Mouse (Mus musculus): ENCODE data around the gene Olfr1447. TPM values are rescaled to one million over a fixed set of nuclear protein-coding genes. Genes with fewer than 3 reads are reported as not detected.

Olfr1447 gene
- polyA plus RNA-seq (2012; rRNA removed): not detected in 2 replicates

GRCm38 (mm10) chr19:12903643-12904042, at the start of gene Olfr1447:
Gene Olfr1447 (minus strand): TSS chr19:12903743.
- DNase-seq (ENCODE audit: low read depth): no peak

- no peak for DNase-seq (ENCODE audit: low read depth)
Measured at GRCm38 (mm10) chr19:12949958-12950357, 46.4 kb upstream of the Olfr1447 start, which contains the start of gene Olfr1450. Gene Olfr1450 (plus strand): TSS chr19:12950258.

GRCm38 (mm10) chr19:12930540-12930939, 27.0 kb upstream of the Olfr1447 start, which contains the start of gene Olfr1449:
Gene Olfr1449 (plus strand): TSS chr19:12930840.
- DNase-seq (ENCODE audit: low read depth): no peak

GRCm38 (mm10) chr19:12924319-12924718, 20.8 kb upstream of the Olfr1447 start, which contains the start of gene Olfr1448:
Gene Olfr1448 (minus strand): TSS chr19:12924419.
- DNase-seq (ENCODE audit: low read depth): no peak

GRCm38 (mm10) chr19:12893424-12893823, 10.1 kb downstream of the Olfr1447 start, which contains the start of gene Olfr1446:
Gene Olfr1446 (minus strand): TSS chr19:12893524.
- no peak for DNase-seq (ENCODE audit: low read depth)

GRCm38 (mm10) chr19:12883555-12883954, 20.0 kb downstream of the Olfr1447 start, which contains the start of gene Olfr1445:
Gene Olfr1445 (plus strand): TSS chr19:12883855.
- no peak for DNase-seq (ENCODE audit: low read depth)

- DNase-seq (ENCODE audit: low read depth): no peak
Measured at GRCm38 (mm10) chr19:12856983-12857382, 46.6 kb downstream of the Olfr1447 start, which contains the start of gene Olfr1444. Gene Olfr1444 (plus strand): TSS chr19:12857283.

Other genes starting within 250 kb of the Olfr1447 start
- 0.09 TPM in 1 of 2 replicates, not detected in the other for gene Olfr1442, start 233.3 kb downstream of the Olfr1447 start, polyA plus RNA-seq (2012; rRNA removed)
- gene Olfr1443, start 225.6 kb downstream of the Olfr1447 start, polyA plus RNA-seq (2012; rRNA removed): not detected in 2 replicates
- gene Keg1, start 208.0 kb downstream of the Olfr1447 start, polyA plus RNA-seq (2012; rRNA removed): 0.72 and 1.3 TPM in 2 replicates
- 0.57 and 1.2 TPM in 2 replicates for gene Cntf, start 138.1 kb downstream of the Olfr1447 start, polyA plus RNA-seq (2012; rRNA removed)
- 21.8 and 24.6 TPM in 2 replicates for gene Zfp91, start 107.6 kb downstream of the Olfr1447 start, polyA plus RNA-seq (2012; rRNA removed)
- 6.1 and 8.2 TPM in 2 replicates for gene Lpxn, start 107.5 kb downstream of the Olfr1447 start, polyA plus RNA-seq (2012; rRNA removed)
- gene Gm5244, start 57.1 kb downstream of the Olfr1447 start, polyA plus RNA-seq (2012; rRNA removed): not detected in 2 replicates
- gene Olfr1444, start 46.5 kb downstream of the Olfr1447 start, polyA plus RNA-seq (2012; rRNA removed): not detected in 2 replicates
- gene Olfr1445, start 19.9 kb downstream of the Olfr1447 start, polyA plus RNA-seq (2012; rRNA removed): not detected in 2 replicates
- not detected in 2 replicates for gene Olfr1446, start 10.2 kb downstream of the Olfr1447 start, polyA plus RNA-seq (2012; rRNA removed)
- not detected in 2 replicates for gene Olfr1448, start 20.7 kb upstream of the Olfr1447 start, polyA plus RNA-seq (2012; rRNA removed)
- not detected in 2 replicates for gene Olfr1449, start 27.1 kb upstream of the Olfr1447 start, polyA plus RNA-seq (2012; rRNA removed)
- gene Olfr1450, start 46.5 kb upstream of the Olfr1447 start, polyA plus RNA-seq (2012; rRNA removed): not detected in 2 replicates
- gene Olfr1451, start 91.3 kb upstream of the Olfr1447 start, polyA plus RNA-seq (2012; rRNA removed): not detected in 2 replicates
- gene Olfr1453, start 124.6 kb upstream of the Olfr1447 start, polyA plus RNA-seq (2012; rRNA removed): not detected in 2 replicates
- not detected in 2 replicates for gene Olfr1454, start 156.9 kb upstream of the Olfr1447 start, polyA plus RNA-seq (2012; rRNA removed)
- not detected in 2 replicates for gene Olfr1457, start 194.1 kb upstream of the Olfr1447 start, polyA plus RNA-seq (2012; rRNA removed)
- not detected in 2 replicates for gene Olfr1458, start 203.0 kb upstream of the Olfr1447 start, polyA plus RNA-seq (2012; rRNA removed)
- not detected in 2 replicates for gene Olfr1459, start 245.8 kb upstream of the Olfr1447 start, polyA plus RNA-seq (2012; rRNA removed)